Mouse (Mus musculus) splenic B cell, adult 2 months (primary cell): ENCODE measurements at regions not wholly inside any gene's neighbourhood (a gene's known extent, or its start where the extent isn't known, plus 50 kb on each side); places are given as distances from the start of the nearest gene placed in this dataset.
"Not testable (repeated sequence)": the region's sequence is repeated elsewhere in the genome, so short reads cannot be mapped to it uniquely, and the experiment has no call there.

Experiments
- DNase-seq: peaks from one replicate; pipeline ENCODE4 v3.0.0-alpha.2; 2011; ENCODE audit warnings: low read depth, low spot score
- H3K27me3 ChIP-seq: 2 replicates; pipeline ENCODE4 v1.6.1; 2012; ENCODE audit warnings: mild to moderate bottlenecking, low read length, moderate library complexity, mixed read lengths; ENCODE audit not compliant: control insufficient read depth, poor library complexity, insufficient read depth, severe bottlenecking
- H3K36me3 ChIP-seq: 2 replicates; pipeline ENCODE4 v1.6.1; 2012; ENCODE audit warnings: mild to moderate bottlenecking, low read length, moderate library complexity, mixed read lengths; ENCODE audit not compliant: control insufficient read depth, poor library complexity, insufficient read depth, severe bottlenecking

GRCm38 (mm10) chr5:148757236-148757635, 171.9 kb downstream of the Katnal1 start:
- DNase-seq = no peak
- no peaks in the 10 kb centered on the region; the same call in 1 of the 2 replicates for H3K36me3 ChIP-seq
- H3K27me3 ChIP-seq = no peaks in the 10 kb centered on the region

GRCm38 (mm10) chr5:148756246-148756930, 172.7 kb downstream of the Katnal1 start:
- no peaks in the 10 kb centered on the region for H3K27me3 ChIP-seq
- DNase-seq = peak; percentile 26
- no peaks in the 10 kb centered on the region; the same call in 1 of the 2 replicates for H3K36me3 ChIP-seq

DNA sequence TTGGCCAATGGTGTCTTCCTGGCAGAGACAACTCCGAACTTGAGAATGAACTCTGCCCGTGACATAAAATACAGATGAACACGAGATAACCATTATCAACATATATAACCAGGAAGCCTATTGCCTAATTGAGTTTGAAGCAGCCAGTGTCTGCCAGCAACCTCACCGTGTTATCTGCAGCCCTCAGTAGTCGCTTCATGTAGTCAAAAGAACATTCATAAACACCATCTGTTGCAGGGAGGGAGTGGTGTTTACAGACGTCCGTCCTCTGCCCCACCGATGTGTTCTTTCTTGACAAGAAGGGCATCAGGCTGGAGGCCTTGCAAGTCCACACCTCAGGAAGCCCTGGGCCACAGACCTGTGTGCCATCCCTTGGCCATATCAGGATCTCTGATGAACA, 173.3 kb downstream of the Katnal1 start:
- Histone ChIP-seq H3K36me3 (no peaks in the 10 kb centered on the region; the same call in 1 of the 2 replicates), H3K27me3 (no peaks in the 10 kb centered on the region)
- no peak for DNase-seq

- Histone ChIP-seq H3K27me3 (no peaks in the 10 kb centered on the region), H3K36me3 (no peaks in the 10 kb centered on the region; the same call in 1 of the 2 replicates)
- no peak for DNase-seq
Measured at GRCm38 (mm10) chr5:148754896-148755295, 174.2 kb downstream of the Katnal1 start.

- H3K36me3 ChIP-seq = no peaks in the 10 kb centered on the region; the same call in 1 of the 2 replicates
- DNase-seq = no peak
- no peaks in the 10 kb centered on the region for H3K27me3 ChIP-seq
Measured at GRCm38 (mm10) chr5:148754363-148754762, 174.8 kb downstream of the Katnal1 start.

DNA sequence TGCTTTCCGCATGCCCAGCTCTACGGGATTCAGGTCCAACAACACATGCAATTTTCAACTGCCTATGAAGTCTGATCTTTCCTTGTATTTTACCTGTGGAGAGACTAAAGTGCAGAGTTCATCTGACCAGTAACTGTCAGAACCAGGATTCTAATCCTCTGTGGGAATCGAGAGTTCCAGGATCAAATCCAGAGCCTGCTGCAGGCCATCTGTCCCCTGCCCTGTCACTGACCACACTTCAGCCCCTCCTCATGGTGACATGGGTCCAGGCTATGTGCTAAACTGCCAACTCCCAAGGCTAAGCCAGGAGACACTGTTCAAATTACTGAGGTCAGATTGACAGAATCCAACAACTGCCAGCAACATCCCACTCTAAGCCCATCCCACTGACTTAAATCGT, 175.7 kb downstream of the Katnal1 start:
- Histone ChIP-seq H3K36me3 (no peaks in the 10 kb centered on the region; the same call in 1 of the 2 replicates), H3K27me3 (no peaks in the 10 kb centered on the region)
- DNase-seq = no peak

DNA sequence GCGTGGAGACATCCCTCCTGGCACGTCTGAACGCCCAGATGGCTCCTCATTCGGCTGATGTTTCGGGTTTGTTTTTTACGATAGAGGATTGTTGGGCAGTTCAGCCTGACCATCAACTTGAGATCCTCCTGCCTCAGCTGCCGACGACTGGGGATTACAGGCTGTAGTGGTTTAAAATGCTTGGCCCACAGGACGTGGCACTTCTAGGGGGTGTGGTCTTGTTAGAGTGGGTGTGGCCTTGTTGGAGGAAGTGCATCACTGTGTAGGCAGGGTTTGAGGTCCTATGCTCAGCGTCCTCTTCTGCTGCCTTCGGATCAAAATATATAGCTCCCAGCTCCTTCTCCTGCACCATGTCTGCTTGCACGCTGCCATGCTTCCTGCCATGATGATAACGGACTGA, 177.1 kb downstream of the Katnal1 start:
- Histone ChIP-seq H3K36me3 (no peaks in the 10 kb centered on the region; the same call in 1 of the 2 replicates), H3K27me3 (no peaks in the 10 kb centered on the region)
- DNase-seq = no peak

- H3K27me3 ChIP-seq = no peaks in the 10 kb centered on the region
- no peak for DNase-seq
- no peaks in the 10 kb centered on the region; the same call in 1 of the 2 replicates for H3K36me3 ChIP-seq
Measured at GRCm38 (mm10) chr5:148750002-148750734, 179.0 kb downstream of the Katnal1 start.

- Histone ChIP-seq H3K36me3 (no peaks in the 10 kb centered on the region), H3K27me3 (no peaks in the 10 kb centered on the region)
- DNase-seq = no peak
Measured at GRCm38 (mm10) chr5:148747972-148748764, 181.0 kb downstream of the Katnal1 start.

GRCm38 (mm10) chr5:148747549-148747948, 181.6 kb downstream of the Katnal1 start:
- DNase-seq = no peak
- Histone ChIP-seq H3K27me3 (no peaks in the 10 kb centered on the region), H3K36me3 (no peaks in the 10 kb centered on the region)

DNA sequence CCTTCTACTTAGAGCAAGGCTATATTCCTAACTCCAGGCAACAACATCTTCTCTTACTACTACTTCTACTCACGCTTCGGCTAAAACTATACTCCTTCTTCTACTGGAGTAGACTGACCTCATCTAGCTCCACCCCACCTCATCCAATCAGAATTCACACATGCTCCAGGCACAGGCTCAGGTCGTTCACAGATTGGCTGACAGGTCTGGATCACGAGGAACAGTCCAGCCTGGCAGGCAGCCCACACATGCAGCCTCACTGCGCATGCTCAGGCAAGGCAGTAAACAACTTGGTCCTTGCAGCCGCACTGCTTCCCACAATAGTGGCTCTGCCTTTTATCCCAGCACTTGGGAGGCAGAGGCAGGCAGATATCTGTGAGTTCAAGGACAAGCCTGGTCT, 182.4 kb downstream of the Katnal1 start:
- not testable (repeated sequence) for H3K36me3 ChIP-seq, DNase-seq, H3K27me3 ChIP-seq

- no peaks in the 10 kb centered on the region for H3K27me3 ChIP-seq
- H3K36me3 ChIP-seq = no peaks in the 10 kb centered on the region
- DNase-seq = no peak
Measured at GRCm38 (mm10) chr5:148744676-148745391, 184.3 kb downstream of the Katnal1 start.

- no peaks in the 10 kb centered on the region for H3K36me3 ChIP-seq
- no peak for DNase-seq
- no peaks in the 10 kb centered on the region for H3K27me3 ChIP-seq
Measured at GRCm38 (mm10) chr5:148742158-148742835, 186.8 kb downstream of the Katnal1 start.
